ENCODE assay signal across 10 mouse cellular contexts in genomic region chr11:98731134-98731533, GRCm38 (mm10). TPM values are rescaled to one million over a fixed set of nuclear protein-coding genes. Genes with fewer than 3 reads are reported as not detected.
DNase-seq lines count a peak whose midpoint lies in the region; ATAC-seq lines count a peak whose summit lies in the region.
"Had no signal": no experiment of that assay in that cellular context is flagged by ENCODE, and none has a peak within 500 bp of the region (broad histone marks: within the 10 kb centered on the region; RNA-seq: fewer than 3 reads in every experiment).

No protein-coding gene starts in this region.

- peak; percentile 73 for DNase-seq in adrenal gland, adult 2 months
- no peak for DNase-seq in adrenal gland, postnatal 4 days (ENCODE audit: low spot score in 2 of 2)
- DNase-seq in lung, postnatal 14 days, result no peak
- peak; percentile 65 for DNase-seq in right cerebral cortex, postnatal 14 days
- DNase-seq in Muller cell, postnatal 12 days (ENCODE audit: inconsistent ontology term), result no peak
- no peak for DNase-seq in urinary bladder, adult 2 months (ENCODE audit: low spot score)

- H3K4me2 ChIP-seq in lung, embryonic 16.5 days (ENCODE audit: low read depth, low read length), result no peak overlapping the region
- no peak overlapping the region for H3K4me2 ChIP-seq in intestine, embryonic 16.5 days (ENCODE audit: low read depth, low read length)
- H3K4me2 ChIP-seq: liver, embryonic 15.5 days had no signal

- no peaks in the 10 kb centered on the region for H3K27me3 ChIP-seq in lung, embryonic 16.5 days (ENCODE audit: control insufficient read depth, insufficient read depth, low read depth, low read length)
- no peaks in the 10 kb centered on the region for H3K27me3 ChIP-seq in intestine, embryonic 16.5 days (replicated peaks; ENCODE audit: control insufficient read depth, insufficient read depth, low read length)
- H3K27me3 ChIP-seq: liver, embryonic 15.5 days had no signal

- H3K9me3 ChIP-seq in lung, embryonic 16.5 days (ENCODE audit: control insufficient read depth, low read length), result peaks cover 3% of the 10 kb centered on the region; the same call in 1 of the 2 replicates
- peaks cover 6% of the 10 kb centered on the region for H3K9me3 ChIP-seq in intestine, embryonic 16.5 days (ENCODE audit: control insufficient read depth, low read length)

- H3K4me1 ChIP-seq in lung, embryonic 16.5 days (replicated peaks; ENCODE audit: control insufficient read depth, insufficient read depth, low read length), result peaks cover 8% of the 10 kb centered on the region
- H3K4me1 ChIP-seq in intestine, embryonic 16.5 days (ENCODE audit: control insufficient read depth, insufficient read depth, low read length), result peaks cover 7% of the 10 kb centered on the region

- H3K4me3 ChIP-seq in lung, embryonic 16.5 days (ENCODE audit: low read length), result no peak overlapping the region
- H3K4me3 ChIP-seq in intestine, embryonic 16.5 days (ENCODE audit: low read length), result no peak overlapping the region
- H3K4me3 ChIP-seq: liver, embryonic 15.5 days had no signal

- 39% methylated on average over 5 of the region's 5 CpGs for WGBS in lung, embryonic 16.5 days
- 48% methylated on average over 5 of the region's 5 CpGs for WGBS in intestine, embryonic 16.5 days

- peak overlapping the region; percentile 36; the same call in 1 of the 2 replicates for H3K27ac ChIP-seq in lung, embryonic 16.5 days (ENCODE audit: low read length)
- H3K27ac ChIP-seq in intestine, embryonic 16.5 days (ENCODE audit: low read length), result peak overlapping the region; percentile 28; the same call in 1 of the 2 replicates
- H3K27ac ChIP-seq: liver, embryonic 15.5 days had no signal

- H3K36me3 ChIP-seq in lung, embryonic 16.5 days (ENCODE audit: control insufficient read depth, insufficient read depth, low read length), result 0 out of 2 replicates have a peak, but pooled peaks cover 2% of the 10 kb centered on the region
- H3K36me3 ChIP-seq in intestine, embryonic 16.5 days (ENCODE audit: control insufficient read depth, insufficient read depth, low read length), result no peaks in the 10 kb centered on the region

- ATAC-seq in lung, embryonic 16.5 days (ENCODE audit: low read depth), result peak; percentile 17; the same call in 1 of the 2 replicates
- ATAC-seq in intestine, embryonic 16.5 days, result peak; percentile 12; the same call in 1 of the 2 replicates

- no peak overlapping the region for H3K9ac ChIP-seq in lung, embryonic 16.5 days (ENCODE audit: low read length)
- H3K9ac ChIP-seq in intestine, embryonic 16.5 days (ENCODE audit: low read depth, low read length), result no peak overlapping the region
- H3K9ac ChIP-seq: liver, embryonic 15.5 days had no signal

RNA-seq across cellular contexts. Expression of gene Med24, which starts 1.9 kb away (rescaled TPM):
- total RNA-seq in adrenal gland, adult 2 months (2021), result 10 to 100 TPM; 45.3 to 55.1 TPM
- polyA plus RNA-seq in adrenal gland, adult 2 months (2012; rRNA removed), result 74.3 and 99.6 TPM in 2 replicates
- total RNA-seq in adrenal gland, postnatal 4 days (2021), result 10 to 100 TPM; 75.7 to 84.8 TPM
- polyA plus RNA-seq in lung, embryonic 16.5 days (2015; fragmentation: Nextera tagmentation; extraction: Ambion mirVana), result 56.6 and 57.8 TPM in 2 replicates
- 36.8 and 38.5 TPM in 2 replicates for polyA plus RNA-seq in intestine, embryonic 16.5 days (2015; fragmentation: Nextera tagmentation; extraction: Ambion mirVana)
- 29.6 and 32.8 TPM in 2 replicates for polyA plus RNA-seq in urinary bladder, adult 2 months (2012; rRNA removed)

RNA-seq across cellular contexts. Expression of gene Thra, which starts 9.3 kb away (rescaled TPM):
- 10 to 100 TPM; 84.6 to 86.1 TPM for total RNA-seq in adrenal gland, adult 2 months (2021)
- polyA plus RNA-seq in adrenal gland, adult 2 months (2012; rRNA removed), result 105 and 132 TPM in 2 replicates
- total RNA-seq in adrenal gland, postnatal 4 days (2021), result 100 to 1,000 TPM; 181 to 195 TPM
- 36.3 and 36.4 TPM in 2 replicates for polyA plus RNA-seq in lung, embryonic 16.5 days (2015; fragmentation: Nextera tagmentation; extraction: Ambion mirVana)
- 41.5 and 42.0 TPM in 2 replicates for polyA plus RNA-seq in intestine, embryonic 16.5 days (2015; fragmentation: Nextera tagmentation; extraction: Ambion mirVana)
- 62.2 and 88.1 TPM in 2 replicates for polyA plus RNA-seq in urinary bladder, adult 2 months (2012; rRNA removed)

RNA-seq across cellular contexts. Expression of gene Csf3, which starts 30.1 kb away (rescaled TPM):
- not detected for total RNA-seq in adrenal gland, adult 2 months (2021)
- 0.26 TPM in 1 of 2 replicates, not detected in the other for polyA plus RNA-seq in adrenal gland, adult 2 months (2012; rRNA removed)
- total RNA-seq in adrenal gland, postnatal 4 days (2021), result not detected
- not detected in 2 replicates for polyA plus RNA-seq in lung, embryonic 16.5 days (2015; fragmentation: Nextera tagmentation; extraction: Ambion mirVana)
- 0.10 TPM in 1 of 2 replicates, not detected in the other for polyA plus RNA-seq in intestine, embryonic 16.5 days (2015; fragmentation: Nextera tagmentation; extraction: Ambion mirVana)
- 0.38 and 0.73 TPM in 2 replicates for polyA plus RNA-seq in urinary bladder, adult 2 months (2012; rRNA removed)
- polyA plus RNA-seq: heart, embryonic 14.5 days; liver, embryonic 15.5 days had no signal

RNA-seq across cellular contexts. Expression of gene Nr1d1, which starts 44.0 kb away (rescaled TPM):
- 100 to 1,000 TPM; 135 to 155 TPM for total RNA-seq in adrenal gland, adult 2 months (2021)
- polyA plus RNA-seq in adrenal gland, adult 2 months (2012; rRNA removed), result 404 and 577 TPM in 2 replicates
- total RNA-seq in adrenal gland, postnatal 4 days (2021), result 100 to 1,000 TPM; 104 to 115 TPM
- 1.4 and 1.6 TPM in 2 replicates for polyA plus RNA-seq in lung, embryonic 16.5 days (2015; fragmentation: Nextera tagmentation; extraction: Ambion mirVana)
- polyA plus RNA-seq in intestine, embryonic 16.5 days (2015; fragmentation: Nextera tagmentation; extraction: Ambion mirVana), result 2.3 and 2.7 TPM in 2 replicates
- 119 and 219 TPM in 2 replicates for polyA plus RNA-seq in urinary bladder, adult 2 months (2012; rRNA removed)

RNA-seq across cellular contexts. Expression of gene Psmd3, which starts 48.8 kb away (rescaled TPM):
- total RNA-seq in adrenal gland, adult 2 months (2021), result 100 to 1,000 TPM; 128 to 130 TPM
- 177 and 195 TPM in 2 replicates for polyA plus RNA-seq in adrenal gland, adult 2 months (2012; rRNA removed)
- 100 to 1,000 TPM; 137 to 147 TPM for total RNA-seq in adrenal gland, postnatal 4 days (2021)
- polyA plus RNA-seq in lung, embryonic 16.5 days (2015; fragmentation: Nextera tagmentation; extraction: Ambion mirVana), result 165 and 177 TPM in 2 replicates
- polyA plus RNA-seq in intestine, embryonic 16.5 days (2015; fragmentation: Nextera tagmentation; extraction: Ambion mirVana), result 169 and 181 TPM in 2 replicates
- polyA plus RNA-seq in urinary bladder, adult 2 months (2012; rRNA removed), result 108 and 115 TPM in 2 replicates

Comparison
In these comparisons a context has a peak if more than half of its experiments do, and no peak if none do; other contexts are left out.
1. DNase-seq: peak in adrenal gland, adult 2 months (single experiment) and right cerebral cortex, postnatal 14 days (single experiment); none in adrenal gland, postnatal 4 days (0 of 2), lung, postnatal 14 days (single experiment), Muller cell, postnatal 12 days (single experiment) and urinary bladder, adult 2 months (single experiment).